Mouse (Mus musculus) cerebellum, postnatal 25 days (tissue): ENCODE results near the gene Pcdh9.

Experiments used
- DNase-seq, 2 experiments: peaks; one replicate each; pipeline ENCODE4 v3.0.0; 2021; ENCODE audit warnings: mixed read lengths in 2 of 2

The Pcdh9 gene

DNA sequence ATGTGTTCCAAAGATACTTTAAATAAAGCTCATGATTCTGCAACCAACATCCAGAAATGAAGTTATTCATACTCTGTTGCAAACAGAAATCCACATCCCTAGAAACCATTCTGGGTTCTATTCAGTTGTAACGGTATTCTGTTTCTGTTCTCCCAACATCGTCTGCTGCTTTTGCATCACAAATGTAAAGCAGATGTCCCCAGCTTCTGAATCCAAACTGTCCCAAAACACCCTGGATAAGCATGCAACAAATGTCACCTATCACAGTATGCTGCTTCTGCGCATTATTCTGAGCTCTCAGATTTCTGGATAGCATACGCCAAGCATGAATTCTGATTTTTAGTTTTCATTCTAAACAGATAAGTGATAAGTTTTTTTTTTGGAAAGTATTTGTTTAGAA lies 516.3 kb downstream of the Pcdh9 start:
- no peak for DNase-seq

- DNase-seq = no peak
These were observed 536.3 kb downstream of the Pcdh9 start for GRCm38 (mm10) chr14:93354150-93354549.

- peak; percentile 91 to 92 for DNase-seq
These were observed 539.6 kb downstream of the Pcdh9 start for GRCm38 (mm10) chr14:93350906-93351305.

- DNase-seq = peak; percentile 57 to 71
These were observed 541.3 kb downstream of the Pcdh9 start for GRCm38 (mm10) chr14:93349166-93349565.

DNA sequence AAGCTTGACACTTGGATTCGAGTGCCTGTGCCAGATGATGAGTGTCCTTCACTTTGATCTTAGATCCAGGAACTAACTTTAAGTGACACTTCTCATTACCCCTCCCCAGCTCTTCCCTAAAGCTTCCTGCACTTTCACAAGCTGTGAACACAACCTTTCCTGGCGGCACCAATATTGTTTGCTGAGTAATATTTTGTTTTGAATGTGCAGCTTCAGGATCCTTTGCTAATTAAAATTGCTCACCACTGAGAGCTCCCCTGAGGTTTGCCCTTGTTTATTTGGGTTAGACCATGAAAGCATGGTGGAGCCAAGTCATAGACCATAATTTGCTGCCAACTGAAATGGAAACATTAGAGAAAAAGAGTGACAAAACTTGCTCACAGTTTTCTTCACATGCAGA lies 543.4 kb downstream of the Pcdh9 start:
- DNase-seq = peak in 1 of 2 experiments; percentile 13

- peak; percentile 56 to 73 for DNase-seq
These were observed 547.7 kb downstream of the Pcdh9 start for GRCm38 (mm10) chr14:93342781-93343180.

- no peak for DNase-seq
These were observed 549.1 kb downstream of the Pcdh9 start for GRCm38 (mm10) chr14:93341390-93341789.

DNA sequence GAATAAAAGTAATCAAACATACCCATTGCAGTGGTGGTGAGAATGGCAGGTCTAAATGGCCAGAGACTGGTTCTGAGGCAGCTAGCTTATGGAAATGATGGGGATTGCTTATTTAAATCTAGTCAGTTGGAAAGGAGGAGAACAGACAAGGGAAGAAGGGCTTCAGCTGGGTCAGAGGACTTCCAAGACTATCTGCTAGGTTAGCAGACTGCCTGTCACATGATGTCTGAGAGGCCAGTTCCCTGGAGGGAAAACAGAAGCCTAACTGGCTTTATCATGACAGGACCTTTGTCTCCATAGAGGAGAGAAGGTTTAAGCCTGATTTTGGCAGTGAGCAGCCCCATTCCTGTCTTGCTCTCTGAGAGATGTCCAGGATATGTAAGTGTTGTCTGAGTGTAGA lies 561.2 kb downstream of the Pcdh9 start:
- no peak for DNase-seq

GRCm38 (mm10) chr14:93317393-93317792 lies 573.1 kb downstream of the Pcdh9 start:
- DNase-seq = peak in 1 of 2 experiments; percentile 21

- no peak for DNase-seq
These were observed 602.1 kb downstream of the Pcdh9 start for GRCm38 (mm10) chr14:93288361-93288760.

DNA sequence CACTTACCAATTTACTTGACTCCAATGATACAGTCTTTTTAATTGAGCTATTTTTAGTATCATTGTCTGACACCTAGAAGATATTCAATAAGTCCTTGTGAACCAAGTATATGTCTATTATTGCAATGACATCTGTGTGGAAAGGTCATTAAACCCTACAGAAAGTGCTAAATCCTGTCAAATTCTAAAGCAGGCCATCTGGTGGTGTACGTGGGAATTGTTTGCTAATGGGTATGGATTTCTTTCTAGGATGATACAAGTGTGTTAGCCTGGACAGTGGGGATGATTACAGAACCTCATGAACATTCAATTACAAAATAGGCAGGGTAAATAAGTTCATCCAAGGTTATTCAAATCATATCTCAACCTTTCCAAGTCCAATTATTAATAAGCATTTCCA lies 602.8 kb downstream of the Pcdh9 start:
- DNase-seq = no peak

- DNase-seq = no peak
These were observed 605.3 kb downstream of the Pcdh9 start for GRCm38 (mm10) chr14:93285136-93285535.

DNA sequence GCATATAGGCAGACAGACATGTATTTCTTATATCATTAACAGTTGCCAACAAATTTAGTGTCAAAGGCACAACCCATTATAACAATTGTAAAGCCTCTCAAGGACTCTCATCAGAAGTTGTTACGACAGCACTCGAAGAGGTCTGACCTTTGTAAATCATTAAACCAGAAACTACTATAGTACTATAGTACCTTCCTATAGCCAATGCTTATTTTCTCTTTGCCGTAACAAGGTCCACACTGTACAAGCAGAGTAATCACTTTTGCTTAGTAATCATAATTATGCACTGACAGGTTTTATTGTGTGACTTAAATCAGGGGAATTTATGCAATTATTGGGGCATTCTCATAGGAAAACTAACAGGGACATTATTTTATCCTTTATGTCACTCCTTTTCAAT lies 606.5 kb downstream of the Pcdh9 start:
- DNase-seq = no peak

GRCm38 (mm10) chr14:93275661-93276060 lies 614.8 kb downstream of the Pcdh9 start:
- no peak for DNase-seq

DNA sequence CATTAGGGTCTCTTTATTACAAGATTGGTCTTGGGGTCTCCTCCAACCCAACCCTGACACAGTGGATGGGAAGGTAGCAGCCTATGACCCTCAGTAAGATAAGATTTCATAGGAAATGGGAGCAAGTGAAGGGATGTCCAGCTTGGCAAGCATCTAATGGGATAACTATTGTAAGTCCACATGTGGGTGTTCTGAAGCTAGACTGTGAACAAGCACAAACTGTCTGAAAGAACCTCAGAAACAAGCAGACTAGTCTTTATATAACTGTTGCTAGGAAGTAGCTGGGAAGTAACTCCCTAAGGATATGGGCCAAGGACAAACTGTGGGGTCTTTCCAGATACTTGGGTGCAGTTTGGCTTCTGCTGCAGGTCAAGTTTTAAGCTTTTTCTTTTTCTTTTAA lies 615.7 kb downstream of the Pcdh9 start:
- DNase-seq = no peak

- DNase-seq = no peak
These were observed 637.1 kb downstream of the Pcdh9 start for GRCm38 (mm10) chr14:93253411-93253810.

GRCm38 (mm10) chr14:93240263-93240662 lies 650.2 kb downstream of the Pcdh9 start:
- no peak for DNase-seq

- no peak for DNase-seq
These were observed 656.1 kb downstream of the Pcdh9 start for GRCm38 (mm10) chr14:93234333-93234732.

- no peak for DNase-seq
These were observed 656.9 kb downstream of the Pcdh9 start for GRCm38 (mm10) chr14:93233599-93233998.

- peak; percentile 60 to 77 for DNase-seq
These were observed 675.6 kb downstream of the Pcdh9 start for GRCm38 (mm10) chr14:93214846-93215245.

GRCm38 (mm10) chr14:93199791-93200190 lies 690.7 kb downstream of the Pcdh9 start:
- DNase-seq = no peak

DNA sequence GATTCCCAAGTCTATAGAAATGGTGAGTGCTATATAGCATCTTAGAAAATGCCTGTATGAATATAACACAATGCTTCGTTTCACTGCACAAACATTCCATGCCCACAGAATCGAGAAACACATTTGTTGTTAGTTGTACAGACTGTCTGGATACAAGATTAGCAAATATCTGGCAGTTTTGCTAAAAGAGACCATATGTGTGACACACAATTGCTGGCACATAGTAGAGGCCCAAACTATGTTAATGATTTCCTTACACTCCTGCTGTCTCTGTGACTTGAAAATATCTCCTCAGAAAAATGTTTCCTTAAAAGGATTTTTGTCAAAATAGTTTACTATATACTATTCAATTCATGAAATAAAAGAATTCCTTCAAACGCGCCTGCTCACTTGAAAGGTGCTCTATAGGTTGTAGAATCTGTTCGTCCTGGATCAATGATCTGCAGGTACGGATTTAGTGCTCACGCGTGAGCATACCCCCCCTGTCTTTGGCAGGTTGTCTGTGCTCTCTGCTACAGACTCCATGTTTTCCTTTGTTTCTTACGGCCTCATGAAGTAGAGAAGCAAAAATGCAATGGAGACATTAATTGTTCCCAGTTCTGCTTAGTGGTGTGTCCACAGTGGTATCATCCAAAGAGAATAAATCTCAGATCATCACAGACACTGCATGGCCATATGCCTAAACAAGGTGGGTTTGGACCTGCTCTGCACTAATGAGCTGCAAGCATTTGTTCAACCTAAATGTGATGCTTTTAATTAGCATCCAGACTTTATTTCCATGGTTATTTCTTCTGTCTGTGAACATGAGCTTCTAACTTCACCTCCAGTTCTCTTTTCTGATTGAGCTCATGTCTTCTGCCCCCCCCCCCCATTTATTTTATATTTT lies 707.6 kb downstream of the Pcdh9 start:
- DNase-seq = no peak

- DNase-seq = peak; percentile 6 to 14
These were observed 721.3 kb downstream of the Pcdh9 start for GRCm38 (mm10) chr14:93169201-93169600.

DNA sequence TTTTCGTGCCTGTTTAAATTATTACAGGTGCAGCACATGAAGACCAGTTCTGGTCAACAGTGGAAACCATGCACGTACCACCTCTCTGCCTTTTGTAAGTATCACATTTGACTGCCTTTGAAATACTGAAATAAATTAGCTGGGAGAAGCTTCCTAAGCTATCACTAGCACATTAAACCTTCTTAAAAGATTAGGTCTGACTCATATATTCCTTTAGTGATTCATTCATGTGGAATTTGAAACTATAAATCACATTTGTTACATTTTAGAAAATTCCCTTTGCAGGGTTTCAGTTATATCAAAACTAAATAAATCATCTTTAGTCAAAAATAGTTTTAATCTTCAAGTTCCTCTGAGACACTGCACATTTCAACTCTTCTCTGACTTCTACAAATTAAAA lies 722.1 kb downstream of the Pcdh9 start:
- no peak for DNase-seq

DNA sequence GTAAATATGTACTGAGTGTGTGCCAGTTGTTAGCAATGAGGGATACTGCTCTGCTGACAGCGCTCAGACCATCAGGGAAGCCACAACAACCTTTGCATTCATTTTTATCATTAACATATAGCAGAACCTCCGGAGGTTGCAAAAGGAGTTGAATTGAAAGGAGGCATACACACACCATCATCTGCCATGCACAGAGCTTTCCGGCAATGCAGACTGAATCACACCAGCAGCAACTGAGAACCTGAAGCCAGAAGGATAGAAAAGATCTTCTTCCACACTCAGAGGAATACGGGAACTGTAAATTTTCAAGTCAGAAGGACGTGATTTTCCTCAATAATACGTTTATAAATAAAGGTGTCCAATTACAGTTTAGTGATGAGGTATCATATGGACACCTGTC lies 747.1 kb downstream of the Pcdh9 start:
- no peak for DNase-seq
